Mouse (Mus musculus): ENCODE data around the gene Gm49711. TPM values are rescaled to one million over a fixed set of nuclear protein-coding genes. Genes with fewer than 3 reads are reported as not detected.
A peak's percentile ranks its signal among the peaks of the same experiment; 100 is the strongest.
"Not testable (repeated sequence)": the region's sequence is repeated elsewhere in the genome, so short reads cannot be mapped to it uniquely, and the experiment has no call there.

Gm49711 gene
- polyA plus RNA-seq, 1 experiment from 2014 or later, result 0.24 TPM

- H3K4me3 ChIP-seq, result no peak overlapping the region
- H3K4me1 ChIP-seq (replicated peaks), result peaks cover 24% of the 10 kb centered on the region
- no peaks in the 10 kb centered on the region for H3K27me3 ChIP-seq (ENCODE audit: insufficient read depth, poor library complexity, severe bottlenecking)
- no peak overlapping the region for H3K27ac ChIP-seq
- 62% methylated on average over 3 of the region's 3 CpGs for WGBS
- 0 out of 2 replicates have a peak, but pooled peaks cover 4% of the 10 kb centered on the region for H3K36me3 ChIP-seq
- no peak for DNase-seq (ENCODE audit: low spot score)
- H3K9me3 ChIP-seq, result no peaks in the 10 kb centered on the region
These were observed 31.1 kb downstream of the Gm49711 start for GRCm38 (mm10) chr16:92089225-92089624.

DNA sequence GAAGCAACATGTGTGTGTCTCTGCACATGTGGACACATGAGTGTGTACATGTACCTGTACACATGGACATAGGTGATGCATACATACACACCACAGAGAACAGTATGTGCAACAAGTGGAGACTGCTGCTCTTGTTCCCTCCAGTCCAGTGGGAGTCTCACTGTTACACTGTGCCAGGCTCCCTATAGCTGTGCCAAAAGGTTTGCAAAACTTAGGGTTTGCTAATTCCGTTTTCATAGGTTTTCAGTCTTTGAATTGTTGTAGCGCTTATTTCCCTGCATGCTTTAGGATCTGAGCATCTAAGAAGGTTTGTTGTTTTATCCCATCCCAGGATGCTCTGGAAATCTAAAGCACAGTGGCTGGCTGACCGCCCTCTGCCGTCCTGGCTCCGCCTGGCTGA, 33.8 kb downstream of the Gm49711 start:
- DNase-seq (ENCODE audit: low spot score), result no peak
- H3K27me3 ChIP-seq (ENCODE audit: insufficient read depth, poor library complexity, severe bottlenecking), result no peaks in the 10 kb centered on the region
- peaks cover 15% of the 10 kb centered on the region for H3K4me1 ChIP-seq (replicated peaks)
- 0 out of 2 replicates have a peak, but pooled peaks cover 7% of the 10 kb centered on the region for H3K36me3 ChIP-seq
- 64% methylated on average over 5 of the region's 5 CpGs for WGBS
- H3K27ac ChIP-seq, result no peak overlapping the region
- H3K9me3 ChIP-seq, result no peaks in the 10 kb centered on the region
- no peak overlapping the region for H3K4me3 ChIP-seq

GRCm38 (mm10) chr16:92098351-92099051, 40.4 kb downstream of the Gm49711 start:
- Histone ChIP-seq H3K36me3 (peaks cover 32% of the 10 kb centered on the region), H3K27me3 (ENCODE audit: insufficient read depth, poor library complexity, severe bottlenecking) (no peaks in the 10 kb centered on the region), H3K27ac (no peak overlapping the region), H3K9me3 (no peaks in the 10 kb centered on the region), H3K4me3 (no peak overlapping the region), H3K4me1 (replicated peaks) (peaks cover 31% of the 10 kb centered on the region)
- DNase-seq (ENCODE audit: low spot score), result no peak
- 85% methylated on average over 10 of the region's 10 CpGs for WGBS

DNA sequence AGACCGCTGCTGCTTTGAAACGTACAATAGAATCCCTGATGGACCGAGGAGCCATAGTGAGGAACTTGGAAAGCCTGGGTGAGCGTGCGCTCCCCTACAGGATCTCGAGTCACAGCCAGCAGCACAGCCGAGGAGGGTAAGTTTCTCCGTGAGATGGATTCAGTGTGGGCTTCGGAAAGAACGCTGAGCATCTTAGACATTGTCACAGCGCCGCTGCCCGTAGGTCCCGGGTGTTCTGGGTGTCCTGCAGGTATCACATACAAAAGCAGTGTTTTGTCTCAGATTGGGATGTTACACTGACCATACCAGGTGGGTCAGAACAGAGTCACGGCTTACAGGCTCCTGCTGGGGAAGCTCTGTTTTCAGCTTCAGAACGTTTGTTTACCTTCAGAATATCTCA, 41.5 kb downstream of the Gm49711 start:
- WGBS, result 85% methylated on average over 16 of the region's 16 CpGs
- no peak for DNase-seq (ENCODE audit: low spot score)

DNA sequence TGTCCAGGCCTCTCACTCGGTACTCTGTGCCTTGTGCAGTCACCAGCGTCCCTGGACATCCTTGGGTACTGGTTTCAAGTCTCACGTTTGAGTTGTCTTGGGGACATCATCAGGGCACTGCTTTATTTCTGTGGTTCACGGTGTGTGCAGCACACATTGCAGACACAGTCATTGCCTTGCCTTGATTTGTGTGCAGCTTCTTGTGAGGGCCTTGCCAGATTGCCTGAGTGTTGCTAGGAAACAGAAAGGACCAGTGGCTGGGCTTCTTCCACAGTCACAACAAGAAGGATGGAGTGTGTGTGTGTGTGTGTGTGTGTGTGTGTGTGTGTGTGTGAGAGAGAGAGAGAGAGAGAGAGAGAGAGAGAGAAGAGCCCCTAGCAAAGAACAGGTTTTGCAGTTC, 42.0 kb downstream of the Gm49711 start:
- WGBS, result 83% methylated on average over 4 of the region's 4 CpGs
- H3K36me3 ChIP-seq, result peaks cover 24% of the 10 kb centered on the region
- H3K4me1 ChIP-seq (replicated peaks), result peaks cover 46% of the 10 kb centered on the region
- no peaks in the 10 kb centered on the region for H3K9me3 ChIP-seq
- no peak overlapping the region for H3K27ac ChIP-seq
- no peaks in the 10 kb centered on the region for H3K27me3 ChIP-seq (ENCODE audit: insufficient read depth, poor library complexity, severe bottlenecking)
- H3K4me3 ChIP-seq, result no peak overlapping the region
- no peak for DNase-seq (ENCODE audit: low spot score)

More for the DNA sequence above, 41.5 kb downstream of the Gm49711 start:
- H3K4me1 ChIP-seq (replicated peaks), result peaks cover 41% of the 10 kb centered on the region
- H3K4me3 ChIP-seq, result no peak overlapping the region
- H3K27ac ChIP-seq, result no peak overlapping the region
- peaks cover 24% of the 10 kb centered on the region for H3K36me3 ChIP-seq
- no peaks in the 10 kb centered on the region for H3K9me3 ChIP-seq
- no peaks in the 10 kb centered on the region for H3K27me3 ChIP-seq (ENCODE audit: insufficient read depth, poor library complexity, severe bottlenecking)

- no peaks in the 10 kb centered on the region for H3K9me3 ChIP-seq
- H3K4me1 ChIP-seq (replicated peaks), result peaks cover 56% of the 10 kb centered on the region
- peak overlapping the region; percentile 41; the same call in 1 of the 2 replicates for H3K27ac ChIP-seq
- 81% methylated on average over 5 of the region's 5 CpGs for WGBS
- H3K36me3 ChIP-seq, result peaks cover 37% of the 10 kb centered on the region
- no peak overlapping the region for H3K4me3 ChIP-seq
- no peaks in the 10 kb centered on the region for H3K27me3 ChIP-seq (ENCODE audit: insufficient read depth, poor library complexity, severe bottlenecking)
- no peak for DNase-seq (ENCODE audit: low spot score)
These were observed 44.0 kb downstream of the Gm49711 start for GRCm38 (mm10) chr16:92102115-92102514.

DNA sequence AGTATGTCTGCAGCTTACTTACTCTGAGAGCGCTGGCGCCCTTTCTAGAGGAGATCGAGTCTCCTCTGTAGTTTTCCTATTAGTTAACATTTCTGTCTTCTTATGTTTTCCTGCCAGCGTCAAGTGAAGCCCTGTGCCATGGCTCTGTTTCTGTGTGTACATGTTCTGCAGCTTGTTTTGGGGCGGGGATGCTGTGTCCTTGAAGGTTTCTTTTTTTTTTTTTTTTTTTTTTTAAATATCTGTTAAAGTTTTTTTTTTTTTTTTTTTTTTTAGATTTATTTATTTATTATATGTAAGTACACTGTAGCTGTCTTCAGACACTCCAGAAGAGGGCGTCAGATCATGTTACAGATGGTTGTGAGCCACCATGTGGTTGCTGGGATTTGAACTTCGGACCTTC, 44.8 kb downstream of the Gm49711 start:
- not testable (repeated sequence) for DNase-seq (ENCODE audit: low spot score); H3K27ac ChIP-seq; H3K9me3 ChIP-seq; H3K27me3 ChIP-seq (ENCODE audit: insufficient read depth, poor library complexity, severe bottlenecking); H3K4me3 ChIP-seq
- Histone ChIP-seq H3K4me1 (replicated peaks) (peaks cover 56% of the 10 kb centered on the region), H3K36me3 (peaks cover 37% of the 10 kb centered on the region)
- WGBS, result 93% methylated on average over 6 of the region's 7 CpGs

DNA sequence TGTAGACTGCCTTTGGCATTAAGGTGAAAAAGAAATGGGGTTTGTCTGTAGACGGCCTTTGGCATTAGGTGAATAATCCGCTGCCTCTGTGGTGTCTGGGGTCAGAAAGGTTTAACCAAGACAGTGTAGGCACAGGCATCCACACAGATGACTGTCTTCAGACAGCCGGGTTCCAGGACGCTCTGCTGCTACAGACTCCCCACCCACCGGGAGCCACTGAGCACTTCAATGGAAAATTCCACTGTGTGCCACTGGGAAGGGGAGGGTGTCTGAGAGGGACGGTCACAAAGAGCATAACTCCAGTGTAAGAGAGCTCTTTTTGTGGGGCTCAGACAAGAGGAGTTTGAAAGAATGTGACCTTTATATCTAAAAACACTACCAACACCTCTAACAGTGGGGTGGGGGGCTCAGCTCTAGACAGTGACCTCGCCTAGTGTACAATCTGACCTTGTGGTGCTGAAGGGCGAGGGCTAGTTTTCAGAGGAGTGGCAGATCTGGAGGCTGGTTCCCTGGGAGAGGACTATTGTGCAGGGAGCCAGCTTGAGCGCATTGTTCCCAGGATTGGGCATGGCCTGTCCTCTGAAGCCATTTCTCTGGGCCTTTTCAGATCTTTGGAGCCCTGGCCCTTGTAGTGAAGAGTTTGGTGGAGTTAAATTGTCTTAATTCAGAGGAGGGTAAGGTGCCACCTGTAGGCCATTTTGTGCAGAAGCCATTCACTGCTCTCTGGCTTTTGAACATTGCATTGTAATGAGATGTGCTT, 45.6 kb downstream of the Gm49711 start:
- Histone ChIP-seq H3K4me1 (replicated peaks) (peaks cover 56% of the 10 kb centered on the region), H3K27ac (peak overlapping the region; percentile 78), H3K36me3 (peaks cover 37% of the 10 kb centered on the region), H3K4me3 (no peak overlapping the region), H3K27me3 (ENCODE audit: insufficient read depth, poor library complexity, severe bottlenecking) (no peaks in the 10 kb centered on the region), H3K9me3 (no peaks in the 10 kb centered on the region)
- DNase-seq (ENCODE audit: low spot score), result peak; percentile 47
- WGBS, result 23% methylated on average over 9 of the region's 9 CpGs

- no peaks in the 10 kb centered on the region for H3K27me3 ChIP-seq (ENCODE audit: insufficient read depth, poor library complexity, severe bottlenecking)
- peak overlapping the region; percentile 78 for H3K27ac ChIP-seq
- peaks cover 37% of the 10 kb centered on the region for H3K36me3 ChIP-seq
- DNase-seq (ENCODE audit: low spot score), result no peak
- H3K4me1 ChIP-seq (replicated peaks), result peaks cover 56% of the 10 kb centered on the region
- no peak overlapping the region for H3K4me3 ChIP-seq
- WGBS, result 77% methylated on average over 2 of the region's 2 CpGs
- H3K9me3 ChIP-seq, result no peaks in the 10 kb centered on the region
These were observed 46.1 kb downstream of the Gm49711 start for GRCm38 (mm10) chr16:92104332-92104590.

DNA sequence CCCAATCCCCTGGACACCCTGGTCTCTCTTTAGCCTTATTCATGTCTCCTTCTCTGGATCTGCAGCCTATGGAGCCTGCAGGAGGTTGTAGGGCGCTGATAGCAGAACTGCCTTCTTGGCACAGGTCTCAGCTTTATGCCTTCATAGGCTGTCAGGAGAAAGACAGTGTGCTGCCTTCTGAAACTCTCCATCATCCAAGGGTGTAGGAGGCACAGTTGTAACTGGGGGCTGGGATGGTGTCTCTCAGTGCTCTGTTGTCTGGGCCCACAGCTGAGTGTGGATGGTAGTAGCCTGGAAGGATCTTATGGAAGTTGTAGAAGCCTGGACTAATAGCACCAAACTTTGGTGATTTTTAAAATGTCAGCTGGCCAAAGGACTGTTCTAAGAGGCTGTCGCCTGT, 46.8 kb downstream of the Gm49711 start:
- 94% methylated on average over 2 of the region's 2 CpGs for WGBS
- Histone ChIP-seq H3K36me3 (peaks cover 32% of the 10 kb centered on the region), H3K4me3 (no peak overlapping the region), H3K4me1 (replicated peaks) (peaks cover 52% of the 10 kb centered on the region), H3K9me3 (no peaks in the 10 kb centered on the region), H3K27ac (peak overlapping the region; percentile 17), H3K27me3 (ENCODE audit: insufficient read depth, poor library complexity, severe bottlenecking) (no peaks in the 10 kb centered on the region)
- DNase-seq (ENCODE audit: low spot score), result no peak

GRCm38 (mm10) chr16:92105631-92106030, 47.5 kb downstream of the Gm49711 start:
- Histone ChIP-seq H3K4me1 (replicated peaks) (peaks cover 49% of the 10 kb centered on the region), H3K27me3 (ENCODE audit: insufficient read depth, poor library complexity, severe bottlenecking) (no peaks in the 10 kb centered on the region), H3K27ac (0 out of 2 replicates have a peak overlapping the region, but pooled peaks have one; percentile 17), H3K4me3 (no peak overlapping the region), H3K36me3 (peaks cover 25% of the 10 kb centered on the region), H3K9me3 (no peaks in the 10 kb centered on the region)
- no peak for DNase-seq (ENCODE audit: low spot score)
- WGBS, result 72% methylated on average over 3 of the region's 3 CpGs

DNA sequence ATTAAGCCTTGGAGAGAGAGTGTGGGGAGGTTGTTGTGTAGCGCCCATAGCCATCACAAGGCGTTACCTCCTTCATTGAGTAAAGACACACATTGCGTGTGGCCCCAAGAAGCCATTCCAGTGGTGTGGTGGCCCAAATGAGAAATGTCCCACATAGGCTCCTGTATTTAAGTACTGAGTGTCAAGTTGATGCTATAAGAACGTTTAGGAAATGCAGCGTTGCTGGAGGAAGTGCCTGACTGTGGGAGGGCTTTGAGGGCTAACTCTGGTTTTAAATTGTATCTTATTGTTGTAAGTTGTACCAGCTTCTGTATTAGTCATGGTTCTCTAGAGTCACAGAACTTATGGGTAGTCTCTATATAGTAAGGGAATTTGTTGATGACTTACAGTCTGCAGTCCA, 49.2 kb downstream of the Gm49711 start:
- no peaks in the 10 kb centered on the region for H3K27me3 ChIP-seq (ENCODE audit: insufficient read depth, poor library complexity, severe bottlenecking)
- no peak for DNase-seq (ENCODE audit: low spot score)
- WGBS, result 94% methylated on average over 5 of the region's 5 CpGs
- no peak overlapping the region for H3K4me3 ChIP-seq
- H3K27ac ChIP-seq, result no peak overlapping the region
- peaks cover 38% of the 10 kb centered on the region for H3K4me1 ChIP-seq (replicated peaks)
- no peaks in the 10 kb centered on the region for H3K9me3 ChIP-seq
- peaks cover 23% of the 10 kb centered on the region for H3K36me3 ChIP-seq

DNA sequence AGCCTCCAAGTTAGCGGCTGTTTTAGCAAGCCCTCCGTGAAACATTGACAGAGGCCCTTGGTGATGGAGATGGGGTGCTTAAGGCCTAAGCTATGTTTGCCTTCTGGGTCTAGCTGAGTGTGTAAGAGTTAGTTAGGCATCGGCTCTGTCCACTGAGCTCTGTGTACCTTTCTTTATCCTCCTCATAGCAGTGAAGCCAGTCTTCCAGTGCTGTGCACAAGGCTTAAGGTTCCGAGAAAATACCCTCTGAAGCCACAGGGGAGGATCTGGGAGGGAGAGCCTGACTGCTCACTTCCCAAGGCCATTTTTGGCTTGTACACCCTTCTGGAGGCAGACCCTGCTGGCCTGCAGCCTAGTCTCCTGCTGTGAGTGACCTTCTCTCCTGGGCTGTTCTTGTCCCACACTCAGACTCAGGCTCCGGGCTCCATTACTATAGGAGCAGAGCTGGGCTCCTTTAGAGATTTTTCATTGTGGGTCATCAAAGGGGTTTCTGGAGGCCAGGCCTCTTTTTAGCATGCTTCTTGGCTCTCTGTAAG, 56.7 kb downstream of the Gm49711 start:
- Histone ChIP-seq H3K36me3 (peaks cover 24% of the 10 kb centered on the region), H3K9me3 (no peaks in the 10 kb centered on the region), H3K4me1 (replicated peaks) (peaks cover 44% of the 10 kb centered on the region), H3K27me3 (ENCODE audit: insufficient read depth, poor library complexity, severe bottlenecking) (no peaks in the 10 kb centered on the region), H3K4me3 (no peak overlapping the region), H3K27ac (peak overlapping the region; percentile 74)
- no peak for DNase-seq (ENCODE audit: low spot score)
- 82% methylated on average over 5 of the region's 5 CpGs for WGBS
